Mouse (Mus musculus): ENCODE results near the gene Dolk.
A peak's percentile ranks its signal among the peaks of the same experiment; 100 is the strongest.

The Dolk gene

GRCm38 (mm10) chr2:30249182-30249581 lies 37.0 kb downstream of the Dolk start:
- no peak for DNase-seq

GRCm38 (mm10) chr2:30247681-30248080 lies 38.5 kb downstream of the Dolk start:
- DNase-seq: no peak

- DNase-seq: no peak
These were observed 39.1 kb downstream of the Dolk start for GRCm38 (mm10) chr2:30247036-30247435.

GRCm38 (mm10) chr2:30244595-30245178 lies 41.4 kb downstream of the Dolk start:
- no peak for DNase-seq

GRCm38 (mm10) chr2:30243391-30243790 lies 42.7 kb downstream of the Dolk start:
- no peak for DNase-seq

- peak; percentile 77 to 89 for DNase-seq
These were observed 43.6 kb downstream of the Dolk start for GRCm38 (mm10) chr2:30242509-30242908.

GRCm38 (mm10) chr2:30240267-30240666 lies 45.9 kb downstream of the Dolk start, which contains the start of gene Gm28035:
Gene Gm28035 (plus strand): TSS chr2:30240567.
- no peak for DNase-seq

GRCm38 (mm10) chr2:30239777-30240176 lies 46.4 kb downstream of the Dolk start:
- peak; percentile 68 to 70 for DNase-seq

- DNase-seq: no peak
These were observed 47.1 kb downstream of the Dolk start for GRCm38 (mm10) chr2:30238906-30239465.

GRCm38 (mm10) chr2:30237881-30238280 lies 48.3 kb downstream of the Dolk start:
- peak; percentile 73 to 76 for DNase-seq

GRCm38 (mm10) chr2:30237199-30237880 lies 48.8 kb downstream of the Dolk start, which contains the start of gene Lrrc8a:
Gene Lrrc8a (plus strand): TSS chr2:30237715.
- peak; percentile 99 to 100 for DNase-seq

GRCm38 (mm10) chr2:30236426-30237198 lies 49.5 kb downstream of the Dolk start:
- no peak for DNase-seq

GRCm38 (mm10) chr2:30235593-30235992 lies 50.5 kb downstream of the Dolk start:
- peak in 1 of 2 experiments; percentile 37 for DNase-seq
